31 mouse cellular contexts compared by ENCODE assay signal in the genomic region with DNA sequence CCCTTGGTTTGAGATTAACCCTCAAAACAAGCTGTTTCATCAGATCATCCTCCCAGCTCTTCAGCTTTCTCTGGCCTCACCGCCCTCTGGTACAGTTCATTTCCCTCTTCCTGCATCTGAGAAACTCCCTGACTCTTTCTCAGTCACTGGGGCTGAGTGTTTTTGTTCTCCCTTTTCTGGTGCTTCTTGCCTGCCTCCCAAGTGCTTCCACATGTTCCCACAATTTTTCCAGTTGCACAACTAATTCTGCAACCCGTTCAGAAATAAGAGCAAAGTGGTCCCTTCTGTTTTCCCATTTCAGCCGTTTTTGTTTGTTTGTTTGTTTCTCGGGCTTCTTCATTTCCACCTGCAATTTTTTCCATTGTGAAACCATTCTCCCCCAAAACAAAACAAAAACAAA.
"Had no signal": no experiment of that assay in that cellular context is flagged by ENCODE, and none has a peak within 500 bp of the region (broad histone marks: within the 10 kb centered on the region; RNA-seq: fewer than 3 reads in every experiment).

No protein-coding gene starts in this region.

- H3K27ac ChIP-seq: left cerebral cortex, adult 2 months; limb, embryonic 10.5 days; limb, embryonic 12.5 days; limb, embryonic 13.5 days; limb, embryonic 15.5 days; liver, embryonic 12.5 days; liver, embryonic 13.5 days; liver, embryonic 14.5 days; liver, embryonic 15.5 days; lung, embryonic 15.5 days; macrophage; midbrain, embryonic 10.5 days; midbrain, embryonic 12.5 days; midbrain, embryonic 13.5 days; neural tube, embryonic 12.5 days had no signal

- H3K4me3 ChIP-seq: left cerebral cortex, adult 2 months; limb, embryonic 10.5 days; limb, embryonic 12.5 days; limb, embryonic 13.5 days; limb, embryonic 15.5 days; liver, embryonic 12.5 days; liver, embryonic 13.5 days; liver, embryonic 15.5 days; lung, embryonic 15.5 days; megakaryocyte, embryonic 14.5 days; midbrain, embryonic 10.5 days; midbrain, embryonic 12.5 days; midbrain, embryonic 13.5 days; myocyte; neural tube, embryonic 12.5 days had no signal

- H3K36me3 ChIP-seq: limb, embryonic 12.5 days; limb, embryonic 15.5 days; liver, embryonic 12.5 days; liver, embryonic 13.5 days; liver, embryonic 15.5 days; lung, embryonic 15.5 days; midbrain, embryonic 12.5 days; midbrain, embryonic 13.5 days; neural tube, embryonic 12.5 days had no signal

- H3K9me3 ChIP-seq: limb, embryonic 10.5 days; limb, embryonic 15.5 days; liver, embryonic 12.5 days; liver, embryonic 13.5 days; liver, embryonic 15.5 days; lung, embryonic 15.5 days; midbrain, embryonic 10.5 days; midbrain, embryonic 12.5 days; neural tube, embryonic 12.5 days had no signal

- H3K9ac ChIP-seq: limb, embryonic 12.5 days; limb, embryonic 13.5 days; limb, embryonic 15.5 days; liver, embryonic 12.5 days; liver, embryonic 13.5 days; liver, embryonic 14.5 days; liver, embryonic 15.5 days; liver, postnatal 0 days; lung, embryonic 14.5 days; lung, embryonic 15.5 days; midbrain, embryonic 12.5 days; midbrain, embryonic 13.5 days; neural tube, embryonic 12.5 days had no signal

- H3K27me3 ChIP-seq: limb, embryonic 12.5 days; limb, embryonic 13.5 days; liver, embryonic 15.5 days; lung, embryonic 15.5 days; megakaryocyte, embryonic 14.5 days; midbrain, embryonic 12.5 days; midbrain, embryonic 13.5 days; neural tube, embryonic 12.5 days had no signal

- DNase-seq: left cerebral cortex, postnatal 4 days; liver; liver, embryonic 13.5 days; liver, postnatal 0 days; lung, adult 18-20 months; lung, adult 2 months; lung, embryonic 14.5 days; lung, postnatal 10 days; lung, postnatal 14 days; lung, postnatal 36 days; lung, postnatal 4 days; midbrain, embryonic 14.5 days had no signal

- H3K4me1 ChIP-seq: limb, embryonic 10.5 days; limb, embryonic 12.5 days; limb, embryonic 13.5 days; limb, embryonic 15.5 days; liver, embryonic 12.5 days; liver, embryonic 13.5 days; liver, embryonic 15.5 days; lung, embryonic 15.5 days; midbrain, embryonic 10.5 days; midbrain, embryonic 12.5 days; midbrain, embryonic 13.5 days; neural tube, embryonic 12.5 days had no signal

- H3K4me2 ChIP-seq: limb, embryonic 12.5 days; limb, embryonic 13.5 days; limb, embryonic 15.5 days; liver, embryonic 11.5 days; liver, embryonic 12.5 days; liver, embryonic 13.5 days; liver, embryonic 15.5 days; lung, embryonic 14.5 days; lung, embryonic 15.5 days; midbrain, embryonic 12.5 days; midbrain, embryonic 13.5 days; neural tube, embryonic 12.5 days had no signal

- ATAC-seq: liver, embryonic 12.5 days; liver, postnatal 0 days; lung, postnatal 0 days; midbrain, embryonic 13.5 days; midbrain, embryonic 16.5 days had no signal
